Mouse (Mus musculus) liver, postnatal 0 days (tissue): ENCODE results near the gene Camsap2.

ENCODE experiments used
- CTCF ChIP-seq: sonication (generic); IDR thresholded peaks from 2 replicates; pipeline ENCODE4 v1.5.1; 2016; ENCODE audit warnings: antibody characterized with exemption, low read depth
- EP300 ChIP-seq: IDR thresholded peaks from 2 replicates; pipeline ENCODE4 v1.6.1; 2016; ENCODE audit warnings: antibody characterized with exemption, low read depth, mild to moderate bottlenecking

DNA sequence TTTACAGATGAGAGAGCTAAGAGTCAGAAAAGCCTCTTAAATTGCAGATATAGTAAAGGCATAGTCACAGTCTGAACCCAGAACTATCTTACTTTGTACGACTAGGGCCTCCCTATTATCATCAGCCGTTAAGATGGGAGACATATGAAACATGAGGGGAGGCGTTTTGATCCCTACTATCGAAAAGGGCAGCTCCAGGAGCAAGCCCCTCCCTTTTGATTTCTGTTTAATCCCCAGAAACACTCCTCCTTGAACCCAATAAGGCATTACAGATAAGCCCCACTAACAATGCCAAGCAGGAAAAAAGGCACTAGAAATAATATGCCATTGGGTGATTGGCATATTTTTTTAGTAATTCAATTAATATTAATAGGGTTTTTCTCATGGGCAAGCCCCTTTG lies 1.2 kb upstream of the Camsap2 start:
- TF ChIP-seq CTCF (no peak), EP300 (peak; percentile 99)
